Mouse (Mus musculus) midbrain, postnatal 0 days (tissue): Measurements from ENCODE around the gene Uvrag. TPM values are rescaled to one million over a fixed set of nuclear protein-coding genes. Genes with fewer than 3 reads are reported as not detected.

ENCODE experiments used
- ATAC-seq: fragments of 200-750 bp; cut with Nextera tagmentation; 2 replicates; pipeline ENCODE4 v1.8.0; 2017; ENCODE audit warnings: moderate number of reproducible peaks, mild to moderate bottlenecking, moderate TSS enrichment, moderate library complexity; ENCODE audit not compliant: low FRiP score
- DNase-seq: peaks from one replicate; pipeline ENCODE4 v3.0.0-alpha.2; 2015; ENCODE audit warnings: low spot score
- H3K27ac ChIP-seq: fragments of 300-500 bp; sonication (generic); 2 replicates; pipeline ENCODE4 v1.5.1; 2014; ENCODE audit warnings: low read depth, mild to moderate bottlenecking, low read length, mixed read lengths
- H3K27me3 ChIP-seq: fragments of 300-500 bp; sonication (generic); 2 replicates; pipeline ENCODE4 v1.6.1; 2014; ENCODE audit warnings: low read length, control low read depth, mixed read lengths; ENCODE audit not compliant: insufficient read depth
- H3K36me3 ChIP-seq: fragments of 300-500 bp; sonication (generic); 2 replicates; pipeline ENCODE4 v1.6.1; 2014; ENCODE audit warnings: low read length, control low read depth, mixed read lengths; ENCODE audit not compliant: insufficient read depth
- H3K4me1 ChIP-seq: fragments of 300-500 bp; sonication (generic); 2 replicates; pipeline ENCODE4 v1.6.1; 2014; ENCODE audit warnings: mild to moderate bottlenecking, control low read depth, antibody characterized with exemption, low read length, mixed read lengths; ENCODE audit not compliant: insufficient read depth
- H3K4me2 ChIP-seq: fragments of 300-500 bp; sonication (generic); 2 replicates; pipeline ENCODE4 v1.6.1; 2014; ENCODE audit warnings: low read depth, mild to moderate bottlenecking, low read length, mixed read lengths; ENCODE audit not compliant: poor library complexity, severe bottlenecking
- H3K4me3 ChIP-seq: fragments of 300-500 bp; sonication (generic); 2 replicates; pipeline ENCODE4 v1.5.1; 2014; ENCODE audit warnings: low read depth, mild to moderate bottlenecking, low read length, moderate library complexity
- H3K9ac ChIP-seq: fragments of 300-500 bp; sonication (generic); replicated peaks from 2 replicates; pipeline ENCODE4 v1.6.1; 2014; ENCODE audit warnings: mild to moderate bottlenecking, low read length, moderate library complexity, mixed read lengths; ENCODE audit not compliant: poor library complexity, severe bottlenecking
- H3K9me3 ChIP-seq: fragments of 300-500 bp; sonication (generic); 2 replicates; pipeline ENCODE4 v1.6.1; 2016; ENCODE audit warnings: low read length, control low read depth
- CTCF ChIP-seq: IDR thresholded peaks from 2 replicates; pipeline ENCODE4 v1.5.1; 2016; ENCODE audit warnings: antibody characterized with exemption, mild to moderate bottlenecking
- WGBS: fragments of 180-500 bp; shearing (Covaris S2); extraction: QIAGEN DNeasy Blood & Tissue Kit; methylation state at CpG from one replicate; pipeline ENCODE4 v1.1.7; 2014; 5-methylcytosine and 5-hydroxymethylcytosine counted together
- polyA plus RNA-seq: library from polyadenylated mRNA; unstranded; fragments of >200 nt; fragmentation: Nextera tagmentation; extraction: Ambion mirVana; gene quantifications from 2 replicates; pipeline ENCODE4 v1.2.1, GENCODE M21; 2015
- total RNA-seq: library from RNA; depleted of rRNA; stranded (reverse); fragments of >200 nt; gene quantifications from 2 replicates; pipeline ENCODE4 v1.2.3, GENCODE M21; 2014

Gene Uvrag
- total and polyA plus RNA-seq, 2 experiments from 2014 or later: 19.8 to 23.3 TPM

GRCm38 (mm10) chr7:99169717-99170403 is 28.9 kb upstream of the Uvrag start:
- TF ChIP-seq CTCF: no peak
- WGBS: 92% methylated on average over 9 of the region's 9 CpGs
- H3K9ac ChIP-seq: no peak overlapping the region
- no peaks in the 10 kb centered on the region for H3K36me3 ChIP-seq
- H3K27me3 ChIP-seq: no peaks in the 10 kb centered on the region
- no peak overlapping the region for H3K27ac ChIP-seq
- ATAC-seq (no peak), DNase-seq (no peak)
- H3K9me3 ChIP-seq: no peaks in the 10 kb centered on the region
- no peak overlapping the region for H3K4me3 ChIP-seq
- H3K4me1 ChIP-seq: no peaks in the 10 kb centered on the region
- H3K4me2 ChIP-seq: no peak overlapping the region

GRCm38 (mm10) chr7:99168756-99169155 is 27.8 kb upstream of the Uvrag start:
- Histone ChIP-seq H3K36me3 (no peaks in the 10 kb centered on the region), H3K4me1 (no peaks in the 10 kb centered on the region), H3K9me3 (no peaks in the 10 kb centered on the region), H3K27me3 (no peaks in the 10 kb centered on the region), H3K4me2 (no peak overlapping the region), H3K9ac (no peak overlapping the region), H3K4me3 (no peak overlapping the region), H3K27ac (no peak overlapping the region)
- DNase-seq (no peak), ATAC-seq (no peak)
- no peak for TF ChIP-seq CTCF
- 86% methylated on average over 6 of the region's 6 CpGs for WGBS

- Histone ChIP-seq H3K36me3 (no peaks in the 10 kb centered on the region), H3K4me1 (no peaks in the 10 kb centered on the region), H3K27me3 (no peaks in the 10 kb centered on the region), H3K27ac (no peak overlapping the region), H3K4me3 (no peak overlapping the region), H3K4me2 (no peak overlapping the region), H3K9ac (no peak overlapping the region), H3K9me3 (no peaks in the 10 kb centered on the region)
- WGBS: 55% methylated on average over 5 of the region's 5 CpGs
- no peak for TF ChIP-seq CTCF
- ATAC-seq: no peak
- no peak for DNase-seq
Measured at GRCm38 (mm10) chr7:99167939-99168338, 27.0 kb upstream of the Uvrag start.

DNA sequence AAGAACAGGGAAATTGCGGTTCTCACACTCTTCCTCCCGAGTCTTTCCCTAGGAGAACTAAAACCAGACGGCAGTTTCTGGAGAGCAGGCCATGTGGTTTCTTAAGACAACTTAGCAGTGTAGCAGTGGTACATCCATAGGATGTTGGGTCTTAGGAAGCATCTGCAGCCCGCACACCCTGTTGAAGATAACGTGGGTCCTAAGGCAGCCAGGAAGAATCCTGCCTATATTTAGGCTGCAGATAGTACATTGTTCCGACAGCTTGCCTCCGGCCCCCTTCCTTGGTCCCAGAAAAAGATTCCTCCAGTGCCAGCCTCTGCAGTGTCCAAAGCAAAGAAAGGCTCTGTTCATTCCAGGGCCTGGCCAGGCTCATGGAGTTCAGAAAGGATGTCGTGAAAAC is 25.2 kb upstream of the Uvrag start:
- no peak for TF ChIP-seq CTCF
- Histone ChIP-seq H3K27me3 (no peaks in the 10 kb centered on the region), H3K36me3 (no peaks in the 10 kb centered on the region), H3K27ac (no peak overlapping the region), H3K4me3 (no peak overlapping the region), H3K4me2 (no peak overlapping the region), H3K4me1 (no peaks in the 10 kb centered on the region), H3K9me3 (no peaks in the 10 kb centered on the region), H3K9ac (no peak overlapping the region)
- ATAC-seq (no peak), DNase-seq (no peak)
- WGBS: 88% methylated on average over 8 of the region's 8 CpGs

GRCm38 (mm10) chr7:99164873-99165410 is 24.0 kb upstream of the Uvrag start:
- Histone ChIP-seq H3K27ac (no peak overlapping the region), H3K4me3 (no peak overlapping the region), H3K27me3 (no peaks in the 10 kb centered on the region), H3K9ac (no peak overlapping the region), H3K4me2 (no peak overlapping the region), H3K36me3 (no peaks in the 10 kb centered on the region), H3K4me1 (no peaks in the 10 kb centered on the region), H3K9me3 (no peaks in the 10 kb centered on the region)
- no peak for ATAC-seq
- WGBS: 87% methylated on average over 7 of the region's 7 CpGs
- DNase-seq: no peak
- no peak for TF ChIP-seq CTCF

DNA sequence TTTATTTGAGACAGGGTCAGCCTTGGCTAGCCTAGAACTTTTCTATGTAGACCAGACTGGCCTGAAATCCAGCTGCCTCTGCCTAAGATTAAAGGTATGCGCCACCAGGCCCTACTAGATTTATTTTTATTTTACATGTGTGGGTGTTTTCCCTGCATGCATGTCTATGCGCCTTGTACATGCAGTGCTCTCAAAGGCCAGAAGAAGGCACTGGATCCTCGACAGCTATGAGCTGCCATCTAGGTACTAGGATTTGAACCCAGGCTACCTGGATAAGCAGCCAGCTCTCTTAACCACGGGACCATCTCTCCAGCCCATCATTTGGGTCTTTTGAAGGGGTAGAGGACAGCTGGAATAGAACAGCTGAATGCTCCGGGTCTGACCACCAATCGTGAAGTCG is 21.5 kb upstream of the Uvrag start:
- Histone ChIP-seq H3K27ac (no peak overlapping the region), H3K9me3 (no peaks in the 10 kb centered on the region), H3K9ac (no peak overlapping the region), H3K27me3 (no peaks in the 10 kb centered on the region), H3K4me1 (no peaks in the 10 kb centered on the region), H3K4me2 (no peak overlapping the region), H3K4me3 (no peak overlapping the region), H3K36me3 (no peaks in the 10 kb centered on the region)
- ATAC-seq (no peak), DNase-seq (no peak)
- peak; percentile 17; the same call in 1 of the 2 replicates for TF ChIP-seq CTCF
- 90% methylated on average over 7 of the region's 7 CpGs for WGBS
